Mouse (Mus musculus) ES-Bruce4 (cell line): ENCODE data around the gene Tescl. TPM values are rescaled to one million over a fixed set of nuclear protein-coding genes. Genes with fewer than 3 reads are reported as not detected.

Experiments
- H3K27ac ChIP-seq: 2 replicates; pipeline ENCODE4 v1.5.1; 2012; ENCODE audit warnings: low read length, inconsistent platforms; ENCODE audit not compliant: insufficient read depth
- H3K27me3 ChIP-seq: 2 replicates; pipeline ENCODE4 v1.6.1; 2012; ENCODE audit warnings: mild to moderate bottlenecking, low read length, inconsistent platforms; ENCODE audit not compliant: control insufficient read depth, poor library complexity, insufficient read depth, severe bottlenecking
- H3K36me3 ChIP-seq: 2 replicates; pipeline ENCODE4 v1.6.1; 2012; ENCODE audit warnings: inconsistent platforms, mild to moderate bottlenecking, low read length, moderate library complexity; ENCODE audit not compliant: control insufficient read depth, poor library complexity, insufficient read depth, severe bottlenecking
- H3K4me1 ChIP-seq: one replicate; pipeline ENCODE4 v1.8.1; 2011; ENCODE audit warnings: low read length; ENCODE audit not compliant: control insufficient read depth, insufficient read depth
- H3K4me3 ChIP-seq: 2 replicates; pipeline ENCODE4 v1.5.1; 2011; ENCODE audit warnings: low read depth, mild to moderate bottlenecking, low read length
- H3K9ac ChIP-seq: 2 replicates; pipeline ENCODE4 v1.6.1; 2012; ENCODE audit warnings: low read depth, mild to moderate bottlenecking, inconsistent platforms; ENCODE audit not compliant: poor library complexity, severe bottlenecking
- H3K9me3 ChIP-seq: replicated peaks from 2 replicates; pipeline ENCODE4 v1.6.1; 2012; ENCODE audit warnings: mild to moderate bottlenecking, low read length, inconsistent platforms; ENCODE audit not compliant: control insufficient read depth, poor library complexity, insufficient read depth, severe bottlenecking
- CTCF ChIP-seq: IDR thresholded peaks from one replicate; pipeline ENCODE4 v1.8.1; 2011; ENCODE audit warnings: low read depth, low read length
- EP300 ChIP-seq: IDR thresholded peaks from 2 replicates; pipeline ENCODE4 v1.6.1; 2011; ENCODE audit warnings: low read depth, low read length; ENCODE audit not compliant: insufficient read depth
- POLR2A ChIP-seq: IDR thresholded peaks from one replicate; pipeline ENCODE4 v1.8.1; 2011; ENCODE audit warnings: low read length; ENCODE audit not compliant: insufficient read depth
- polyA plus RNA-seq: library from polyadenylated mRNA; stranded (reverse); fragments of >200 nt; gene quantifications from 2 replicates; pipeline ENCODE4 v1.2.4, GENCODE M21; 2011; ENCODE audit warnings: low read depth; ENCODE audit not compliant: missing spikeins, insufficient read depth, insufficient read length

Tescl gene
- polyA plus RNA-seq, 1 experiment = not detected

DNA sequence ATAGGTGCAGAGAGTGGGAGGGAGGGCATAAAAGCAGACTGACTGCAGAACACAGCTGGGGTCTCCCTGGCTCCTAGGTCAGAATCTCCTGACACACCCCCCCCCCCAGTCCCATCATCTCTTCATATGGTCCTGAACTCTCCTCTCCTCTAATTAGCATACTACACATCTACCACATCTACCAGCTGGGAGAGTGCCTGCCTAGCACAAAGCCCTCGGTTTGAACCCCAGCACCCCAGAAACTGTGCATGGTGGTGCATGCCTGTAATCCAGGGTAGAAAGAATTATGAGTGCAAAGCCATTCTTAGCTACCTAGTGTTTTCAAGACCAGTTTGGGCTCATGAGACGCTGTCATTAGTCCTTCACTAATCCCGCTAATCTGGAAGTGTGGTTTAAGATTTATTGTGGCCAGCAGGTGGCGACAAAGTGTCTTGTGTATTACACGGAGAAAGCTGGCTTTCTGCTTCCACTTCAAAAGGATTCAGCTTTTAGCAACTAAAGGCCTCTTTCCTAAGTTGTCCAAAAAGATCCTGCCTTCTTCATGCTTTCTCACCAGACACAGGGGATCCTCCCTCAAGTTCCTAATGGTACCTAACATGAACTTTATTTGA lies 2.1 kb upstream of the Tescl start:
- H3K4me1 ChIP-seq = no peaks in the 10 kb centered on the region
- H3K27ac ChIP-seq = no peak overlapping the region
- H3K9ac ChIP-seq = no peak overlapping the region
- no peak for TF ChIP-seq EP300
- TF ChIP-seq POLR2A = no peak
- TF ChIP-seq CTCF = no peak
- 0 out of 2 replicates have a peak, but pooled peaks cover 2% of the 10 kb centered on the region for H3K27me3 ChIP-seq
- H3K36me3 ChIP-seq = no peaks in the 10 kb centered on the region
- no peaks in the 10 kb centered on the region for H3K9me3 ChIP-seq
- no peak overlapping the region for H3K4me3 ChIP-seq

GRCm38 (mm10) chr7:24327281-24327975 lies 6.3 kb downstream of the Tescl start:
- no peak overlapping the region for H3K27ac ChIP-seq
- TF ChIP-seq POLR2A (no peak), EP300 (no peak), CTCF (no peak)

DNA sequence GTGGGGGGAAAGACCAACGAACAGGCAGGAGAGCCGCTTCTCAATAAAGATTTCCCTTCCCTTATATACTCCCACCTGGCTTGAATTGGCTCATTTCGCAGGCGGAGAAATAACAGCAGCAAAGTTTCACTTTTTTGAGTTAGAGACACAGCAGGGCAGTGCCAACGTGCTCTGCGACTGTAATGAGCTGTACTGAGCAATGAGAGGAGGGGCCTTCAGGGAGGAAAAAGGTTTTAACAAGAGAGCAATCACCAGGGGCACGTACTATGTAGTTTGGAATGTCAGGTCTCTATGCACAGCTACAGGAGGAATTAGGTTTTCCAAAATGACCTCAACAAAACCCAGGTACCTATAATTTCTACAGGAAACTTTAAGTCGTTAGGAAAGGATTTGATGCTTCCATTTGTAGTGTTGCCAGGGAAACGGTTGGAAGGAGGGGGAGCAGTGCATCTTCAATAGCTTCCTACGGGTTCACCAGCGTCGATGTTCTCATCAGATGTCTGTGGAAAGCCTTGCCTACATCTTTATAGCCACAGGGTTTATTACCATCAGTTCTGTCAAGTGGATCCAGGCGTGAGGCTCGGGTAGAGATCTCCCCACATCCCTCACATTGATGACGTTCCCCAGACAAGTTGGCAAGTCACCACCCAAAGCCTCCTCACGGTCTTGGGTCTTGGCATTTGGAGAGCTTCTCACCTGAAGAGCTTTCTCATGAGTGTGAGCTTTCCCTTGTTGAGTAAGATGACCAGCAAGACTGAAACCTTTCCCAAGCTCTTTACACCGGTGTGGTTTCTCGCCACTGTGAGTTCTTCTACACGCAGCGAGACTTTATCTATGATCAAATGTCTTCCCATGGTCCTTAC lies 7.2 kb downstream of the Tescl start:
- Histone ChIP-seq H3K9ac (peak overlapping the region; percentile 24), H3K9me3 (peaks cover 10% of the 10 kb centered on the region), H3K27me3 (no peaks in the 10 kb centered on the region), H3K36me3 (no peaks in the 10 kb centered on the region), H3K27ac (no peak overlapping the region), H3K4me3 (no peak overlapping the region), H3K4me1 (no peaks in the 10 kb centered on the region)
- no peak for TF ChIP-seq CTCF
- TF ChIP-seq POLR2A = no peak

More at GRCm38 (mm10) chr7:24327281-24327975, 6.3 kb downstream of the Tescl start:
- Histone ChIP-seq H3K4me3 (no peak overlapping the region), H3K9ac (no peak overlapping the region), H3K36me3 (no peaks in the 10 kb centered on the region), H3K27me3 (no peaks in the 10 kb centered on the region), H3K4me1 (no peaks in the 10 kb centered on the region), H3K9me3 (peaks cover 10% of the 10 kb centered on the region)

DNA sequence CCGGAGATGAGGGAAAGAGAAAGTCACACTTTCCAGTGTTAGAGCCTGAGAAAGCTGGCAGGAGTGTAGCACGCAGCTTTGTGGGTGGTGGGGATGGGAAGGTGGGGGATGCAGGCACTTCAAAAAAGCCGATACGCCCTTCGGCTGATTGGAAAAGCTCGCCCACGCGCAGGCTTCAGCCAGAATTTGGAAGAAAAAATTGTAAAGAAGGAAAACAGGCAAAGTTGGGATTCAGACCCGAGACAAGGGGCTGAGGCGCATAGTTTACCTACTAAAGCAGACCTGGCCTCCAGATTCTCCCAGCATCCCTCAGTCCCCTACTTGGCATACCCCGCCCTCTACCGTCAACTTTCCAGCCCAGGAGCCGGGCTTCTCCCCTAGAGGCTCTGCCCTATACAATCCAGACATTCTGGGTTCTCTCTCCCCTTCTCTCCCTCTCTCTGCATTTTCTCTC lies 8.0 kb downstream of the Tescl start:
- Histone ChIP-seq H3K36me3 (no peaks in the 10 kb centered on the region), H3K4me3 (peak overlapping the region; percentile 59), H3K4me1 (no peaks in the 10 kb centered on the region), H3K27me3 (no peaks in the 10 kb centered on the region), H3K9ac (peak overlapping the region; percentile 24), H3K27ac (no peak overlapping the region), H3K9me3 (peaks cover 10% of the 10 kb centered on the region)
- TF ChIP-seq EP300 = no peak
- peak; percentile 4 for TF ChIP-seq CTCF

DNA sequence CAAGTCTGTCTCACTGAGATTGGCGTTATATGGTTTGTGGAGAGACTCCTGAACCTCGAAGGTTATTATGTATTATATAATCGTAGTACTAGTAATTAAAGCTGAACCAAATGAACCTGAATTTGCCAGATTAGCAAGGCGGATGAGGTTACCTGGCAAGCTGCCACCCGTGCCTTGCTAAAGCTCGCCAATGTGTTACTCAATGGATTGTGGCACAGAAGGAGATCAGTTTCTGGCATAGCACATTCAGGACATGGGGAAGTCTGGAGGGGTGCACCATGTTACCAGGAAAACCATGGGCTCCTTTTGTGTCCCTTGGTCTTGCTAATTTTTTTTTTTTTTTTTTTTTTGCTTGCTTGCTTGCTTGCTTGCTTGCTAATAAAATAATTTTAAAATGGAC lies 8.5 kb downstream of the Tescl start:
- Histone ChIP-seq H3K9me3 (peaks cover 10% of the 10 kb centered on the region), H3K27me3 (no peaks in the 10 kb centered on the region), H3K4me3 (no peak overlapping the region)

More for the DNA sequence above, 8.5 kb downstream of the Tescl start:
- TF ChIP-seq CTCF (no peak), POLR2A (no peak), EP300 (no peak)
- Histone ChIP-seq H3K27ac (no peak overlapping the region), H3K4me1 (no peaks in the 10 kb centered on the region), H3K36me3 (no peaks in the 10 kb centered on the region), H3K9ac (no peak overlapping the region)
